Mouse (Mus musculus) spleen, postnatal 10 days (tissue): ENCODE data around the gene Gm45140.

ENCODE experiments used
- DNase-seq, 2 experiments: peaks; one replicate each; pipeline ENCODE4 v3.0.0; 2021 to 2022; ENCODE audit warnings: low spot score in 2 of 2

Gene Gm45140

DNA sequence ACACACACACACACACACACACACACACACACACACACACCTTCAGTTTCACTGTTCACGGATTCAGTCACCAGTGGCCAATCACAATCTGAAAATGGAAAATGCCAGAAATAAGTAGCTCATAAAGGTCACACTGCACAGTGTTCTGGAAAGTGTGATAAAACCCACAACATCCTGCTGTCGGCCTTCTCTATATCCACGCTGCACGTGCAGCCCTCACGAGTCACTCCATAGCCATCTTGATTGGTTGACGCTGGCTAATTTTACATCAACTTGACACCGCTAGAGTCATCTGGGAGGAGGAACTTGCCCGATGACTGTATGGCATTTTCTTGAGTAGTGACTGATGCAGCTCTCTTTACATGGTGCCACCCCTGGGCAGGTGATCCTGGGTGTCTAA, 93.6 kb downstream of the Gm45140 start:
- DNase-seq: no peak

- DNase-seq: peak; percentile 57 to 78
Measured at GRCm38 (mm10) chr6:87740496-87740895, 95.1 kb downstream of the Gm45140 start.

- peak in 1 of 2 experiments; percentile 34 for DNase-seq
Measured at GRCm38 (mm10) chr6:87739898-87740297, 95.7 kb downstream of the Gm45140 start.
